Mouse (Mus musculus) spleen, postnatal 36 days (tissue): ENCODE measurements around the gene Ppp4r1.

Source experiments
- DNase-seq, 2 experiments: peaks; one replicate each; pipeline ENCODE4 v3.0.0; 2022; ENCODE audit warnings: low spot score in 2 of 2, mixed read lengths in 1 of 2

Ppp4r1 gene

DNA sequence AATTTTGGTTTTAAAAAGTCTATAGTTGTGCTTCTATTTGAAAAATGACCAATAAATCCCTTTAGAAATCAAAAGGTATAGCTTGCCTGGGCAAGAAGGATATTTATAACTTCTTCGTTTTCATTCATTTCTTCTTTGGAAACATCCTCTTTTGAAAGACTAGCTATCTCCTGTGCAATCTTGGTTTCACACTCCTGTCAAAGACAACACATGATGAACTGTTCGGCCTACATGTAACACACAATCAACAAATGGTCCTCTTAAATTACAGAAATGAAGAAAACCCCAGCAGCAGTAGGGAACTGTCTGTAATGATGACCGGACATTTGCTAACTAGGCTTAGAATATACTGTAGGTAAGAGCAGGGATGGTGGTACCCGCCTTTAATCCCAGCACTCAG lies 71.6 kb downstream of the Ppp4r1 start:
- DNase-seq, result no peak

DNA sequence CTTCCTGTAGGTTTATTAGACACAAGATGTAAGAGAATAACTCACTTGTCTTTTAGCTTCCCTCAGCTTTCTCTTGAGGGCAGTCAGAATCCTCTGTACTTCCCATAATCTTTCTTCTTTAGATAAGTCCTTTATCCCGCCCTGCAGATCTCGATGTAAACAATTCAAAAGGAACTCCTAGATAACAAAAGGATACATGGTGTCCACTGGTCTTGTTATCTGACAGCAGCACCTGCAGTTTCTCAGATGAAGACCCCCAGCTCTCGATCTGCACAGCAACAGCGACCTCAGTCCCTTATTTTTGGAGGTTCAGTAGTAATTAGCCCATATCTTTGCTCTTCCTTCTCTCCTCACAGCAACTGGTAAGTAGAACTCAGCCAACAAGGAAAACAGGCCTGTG lies 75.2 kb downstream of the Ppp4r1 start:
- DNase-seq, result no peak

DNA sequence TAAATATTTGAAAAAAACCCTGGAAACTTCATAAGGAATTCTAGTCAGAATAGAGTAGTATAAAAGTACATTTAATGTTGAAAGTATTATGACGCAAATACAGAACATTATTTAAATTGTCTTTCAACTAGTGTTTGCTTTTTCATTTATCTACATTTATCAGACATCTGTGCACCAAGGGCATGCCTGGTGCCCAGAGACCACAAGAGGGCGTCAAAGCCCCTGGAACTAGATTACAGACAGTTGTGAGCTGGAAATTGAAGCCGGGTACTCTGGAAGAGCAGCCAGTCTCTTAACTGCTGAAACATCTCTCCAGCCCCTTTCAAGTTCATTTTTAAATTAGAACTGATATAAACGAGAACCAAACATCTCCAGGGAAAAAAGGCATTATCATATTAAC lies 80.2 kb downstream of the Ppp4r1 start:
- peak in 1 of 2 experiments; percentile 22 for DNase-seq

- no peak for DNase-seq
Observed at GRCm38 (mm10) chr17:65863830-65864229, 81.5 kb downstream of the Ppp4r1 start.

GRCm38 (mm10) chr17:65864742-65865141 lies 82.4 kb downstream of the Ppp4r1 start:
- DNase-seq, result peak in 1 of 2 experiments; percentile 30

- DNase-seq, result no peak
Observed at GRCm38 (mm10) chr17:65865265-65865664, 82.9 kb downstream of the Ppp4r1 start.

GRCm38 (mm10) chr17:65866201-65866600 lies 83.8 kb downstream of the Ppp4r1 start:
- DNase-seq, result no peak

- no peak for DNase-seq
Observed at GRCm38 (mm10) chr17:65867996-65868395, 85.6 kb downstream of the Ppp4r1 start.

- DNase-seq, result no peak
Observed at GRCm38 (mm10) chr17:65869720-65870119, 87.3 kb downstream of the Ppp4r1 start.

- peak; percentile 61 to 73 for DNase-seq
Observed at GRCm38 (mm10) chr17:65870146-65870545, 87.8 kb downstream of the Ppp4r1 start.

DNA sequence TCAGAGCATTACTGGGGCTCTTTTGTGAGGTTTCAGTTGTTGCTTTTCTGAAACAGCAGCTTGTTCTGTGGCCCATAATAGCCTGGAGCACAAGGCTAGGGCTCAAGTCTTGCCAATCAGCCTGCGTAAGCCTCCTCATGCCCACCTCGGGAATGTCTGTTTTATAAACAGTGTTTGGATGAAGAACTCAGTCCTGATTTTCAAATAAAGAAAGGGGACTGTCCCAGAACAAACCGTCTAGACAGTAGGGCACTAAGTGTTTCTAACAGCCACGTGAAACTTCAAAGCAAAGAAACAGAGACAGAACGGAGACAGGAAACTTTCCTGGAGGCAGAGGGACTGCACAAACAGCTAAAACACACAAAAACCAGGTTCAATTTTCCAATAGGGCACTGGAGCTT lies 89.3 kb downstream of the Ppp4r1 start:
- no peak for DNase-seq

GRCm38 (mm10) chr17:65872051-65872450 lies 89.7 kb downstream of the Ppp4r1 start:
- DNase-seq, result no peak

GRCm38 (mm10) chr17:65872652-65873051 lies 90.3 kb downstream of the Ppp4r1 start:
- DNase-seq, result peak; percentile 54 to 55

DNA sequence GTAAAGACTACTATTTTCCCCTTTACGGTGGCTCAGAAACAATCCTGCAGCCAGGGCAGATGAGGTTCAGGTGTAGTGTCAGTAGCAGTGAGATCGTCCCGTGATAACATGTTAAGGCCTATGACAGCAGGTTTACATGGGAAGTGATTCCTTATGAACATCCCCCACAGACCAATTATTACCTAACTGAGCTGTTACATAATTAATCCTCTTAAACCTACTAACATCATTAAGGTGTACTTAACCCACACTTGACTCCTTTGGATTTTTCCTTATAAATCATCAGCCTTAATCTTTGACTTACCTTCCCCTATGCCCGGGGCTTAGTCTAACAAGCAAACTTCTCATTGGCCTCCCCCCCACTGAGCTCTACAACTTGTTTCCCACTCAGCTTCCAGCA lies 90.8 kb downstream of the Ppp4r1 start:
- DNase-seq, result no peak

GRCm38 (mm10) chr17:65873834-65874233 lies 91.5 kb downstream of the Ppp4r1 start:
- no peak for DNase-seq

GRCm38 (mm10) chr17:65877026-65877425 lies 94.7 kb downstream of the Ppp4r1 start:
- no peak for DNase-seq

- DNase-seq, result peak; percentile 36 to 45
Observed at GRCm38 (mm10) chr17:65884061-65884669, 101.8 kb downstream of the Ppp4r1 start.

DNA sequence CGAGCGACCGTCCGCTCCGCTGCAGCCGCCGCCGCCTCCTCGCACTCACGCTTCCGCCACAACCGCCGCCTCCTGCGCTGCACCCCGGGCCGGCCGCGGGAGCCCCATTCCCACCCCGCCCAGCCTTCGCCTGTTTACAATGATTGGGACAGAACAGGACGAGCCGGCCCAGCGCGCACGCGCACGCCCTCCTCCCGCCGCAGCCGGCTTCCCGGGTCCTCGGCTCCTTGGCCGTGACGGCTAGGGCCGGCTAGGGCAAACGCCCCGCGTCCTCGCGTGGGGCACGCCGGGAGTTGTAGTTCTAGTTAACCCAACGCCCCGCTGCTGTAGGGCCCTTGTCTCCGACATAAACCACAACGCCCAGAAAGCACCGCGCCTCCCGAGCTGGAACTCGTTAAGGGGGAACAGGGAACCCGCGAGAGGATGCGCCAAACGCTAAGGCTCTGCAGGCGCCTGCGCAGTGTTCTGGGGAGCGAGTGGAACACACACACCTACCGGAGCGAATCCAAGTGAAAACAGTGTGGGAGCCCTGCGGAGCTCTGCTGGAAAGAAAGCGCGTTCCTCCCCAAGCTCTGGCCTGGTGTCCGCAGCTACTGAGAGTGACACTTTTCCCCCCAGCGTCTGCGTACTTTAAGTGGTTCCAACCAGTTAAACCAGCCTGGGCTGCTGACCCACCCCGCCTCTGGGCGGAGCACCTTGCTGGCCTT lies 102.5 kb downstream of the Ppp4r1 start:
- DNase-seq, result peak; percentile 99

GRCm38 (mm10) chr17:65885398-65885696 lies 103.0 kb downstream of the Ppp4r1 start:
- DNase-seq, result no peak

GRCm38 (mm10) chr17:65885697-65886529 lies 103.5 kb downstream of the Ppp4r1 start, which contains the start of gene Ralbp1:
TSS of gene Ralbp1 (minus strand) at chr17:65885798.
- DNase-seq, result peak; percentile 53 to 71

DNA sequence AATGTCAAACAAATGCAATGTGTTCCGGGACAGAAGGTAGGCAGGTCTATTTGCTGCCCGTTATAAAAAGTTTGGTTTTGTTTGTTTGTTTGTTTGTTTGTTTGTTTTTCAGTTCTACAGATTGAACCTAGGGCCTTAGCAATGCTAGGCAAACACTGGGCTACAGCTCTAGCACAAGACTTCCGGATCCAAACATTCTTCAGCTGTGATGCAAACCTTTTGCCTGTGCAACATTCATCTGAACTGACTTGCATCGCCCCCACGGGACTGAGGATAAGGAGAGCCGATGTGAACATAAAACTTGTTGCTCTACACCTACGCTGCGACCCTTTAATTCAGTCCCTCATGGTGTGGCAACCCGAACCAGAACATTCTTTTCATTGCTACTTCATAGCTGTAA lies 104.2 kb downstream of the Ppp4r1 start:
- no peak for DNase-seq

GRCm38 (mm10) chr17:65889476-65889875 lies 107.1 kb downstream of the Ppp4r1 start:
- no peak for DNase-seq
